Mouse (Mus musculus) CH12.LX (cell line): ENCODE data around the gene Rad23a.

Experiments
- CHD2 ChIP-seq: IDR thresholded peaks from 2 replicates; pipeline ENCODE4 v1.6.1; 2011; ENCODE audit warnings: low read length, improper control_type of control experiment
- CTCF ChIP-seq, 2 experiments: IDR thresholded peaks in 1 of 2; conservative IDR thresholded peaks in 1 of 2; 2 replicates each; pipeline ENCODE4 v1.5.1; 2011 to 2012; ENCODE audit warnings: low read depth in 2 of 2, low read length in 2 of 2, improper control_type of control experiment in 1 of 2, inconsistent platforms in 1 of 2, mild to moderate bottlenecking in 1 of 2, moderate library complexity in 1 of 2
- EP300 ChIP-seq: IDR thresholded peaks from 2 replicates; pipeline ENCODE4 v1.6.1; 2011; ENCODE audit warnings: low read length, improper control_type of control experiment
- ETS1 ChIP-seq: conservative IDR thresholded peaks from 2 replicates; pipeline ENCODE4 v1.6.1; 2012; ENCODE audit warnings: low read depth, mild to moderate bottlenecking, inconsistent platforms, low read length, improper control_type of control experiment, moderate library complexity
- HCFC1 ChIP-seq: IDR thresholded peaks from 2 replicates; pipeline ENCODE4 v1.6.1; 2012; ENCODE audit warnings: low read depth, mild to moderate bottlenecking, inconsistent platforms, low read length, improper control_type of control experiment
- POLR2AphosphoS2 ChIP-seq: IDR thresholded peaks from 2 replicates; pipeline ENCODE4 v1.6.1; 2011; ENCODE audit warnings: low read depth, low read length, improper control_type of control experiment
- USF1 ChIP-seq: IDR thresholded peaks from 2 replicates; pipeline ENCODE4 v1.6.1; 2014; ENCODE audit warnings: low read depth, mild to moderate bottlenecking, inconsistent platforms, low read length, improper control_type of control experiment
- ZNF384 ChIP-seq: IDR thresholded peaks from 2 replicates; pipeline ENCODE4 v1.6.1; 2012; ENCODE audit warnings: low read depth, low read length, improper control_type of control experiment, inconsistent platforms

DNA sequence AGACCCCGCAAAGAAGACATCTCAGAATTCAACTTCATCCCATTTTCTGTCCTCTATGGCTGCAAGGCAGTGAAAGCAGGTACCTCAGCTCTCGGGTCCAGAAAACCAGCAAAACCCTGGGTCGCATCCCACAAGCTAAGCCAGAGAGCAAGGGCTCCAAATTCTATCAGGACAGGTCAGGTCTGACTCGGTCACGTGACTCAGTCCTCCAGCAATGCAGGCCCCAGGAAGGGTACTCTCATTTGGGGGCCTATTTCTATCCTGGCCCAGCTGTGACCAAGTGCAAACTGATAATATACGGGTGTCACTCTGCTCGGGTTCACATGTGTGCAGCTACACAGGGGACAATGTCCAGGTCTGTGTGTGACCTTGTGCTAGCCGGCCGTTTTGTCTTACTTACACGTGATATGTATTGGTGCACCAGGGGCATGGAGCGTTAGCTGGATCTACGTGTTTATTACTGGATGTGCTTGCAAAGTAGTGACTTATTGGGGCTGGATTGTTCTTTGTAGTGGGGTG is 48.0 kb downstream of the Rad23a start:
- TF ChIP-seq CTCF (conservative IDR thresholded peaks at IDR 0.05 in 1 of 2, IDR thresholded peaks at IDR 0.05 in 1 of 2; ENCODE audit: low read depth in 2 of 2, low read length in 2 of 2) (no peak), ZNF384 (no peak), EP300 (no peak), HCFC1 (no peak), ETS1 (no peak), USF1 (peak; percentile 22; the same call in 1 of the 2 replicates), CHD2 (no peak), POLR2AphosphoS2 (no peak)
